In the genomic region with DNA sequence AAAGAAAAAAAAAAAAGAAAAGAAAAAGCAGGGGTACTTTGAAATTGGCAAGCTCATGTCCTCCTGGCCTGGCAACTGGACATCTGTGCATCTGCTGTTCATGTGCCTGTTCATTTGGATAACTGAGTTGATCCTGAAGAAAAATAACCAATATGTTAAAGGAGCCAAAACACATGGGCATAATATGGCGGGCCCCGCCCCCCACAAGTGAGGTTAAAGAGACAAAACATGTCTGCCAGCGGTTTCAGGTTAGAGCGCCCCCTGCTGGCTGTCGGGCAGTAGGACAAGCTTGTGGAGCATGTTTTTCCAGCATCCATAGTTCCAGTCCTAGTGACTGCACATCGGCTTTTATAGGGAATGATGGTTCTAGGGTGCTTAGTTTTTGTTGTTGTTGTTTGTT, we compare ENCODE assay signal across 9 mouse cellular contexts. TPM values are rescaled to one million over a fixed set of nuclear protein-coding genes. Genes with fewer than 3 reads are reported as not detected.
DNase-seq lines count a peak whose midpoint lies in the region; ATAC-seq and TF ChIP-seq lines count a peak whose summit lies in the region.
"Had no signal": no experiment of that assay in that cellular context is flagged by ENCODE, and none has a peak within 500 bp of the region (broad histone marks: within the 10 kb centered on the region; RNA-seq: fewer than 3 reads in every experiment).

No protein-coding gene starts in this region.

- peaks cover 8% of the 10 kb centered on the region; the same call in 1 of the 2 replicates for H3K4me1 ChIP-seq in kidney, adult 2 months (ENCODE audit: control insufficient read depth, insufficient read depth, low read length)
- peaks cover 8% of the 10 kb centered on the region for H3K4me1 ChIP-seq in kidney, embryonic 14.5 days (ENCODE audit: control insufficient read depth, insufficient read depth, low read length)
- H3K4me1 ChIP-seq in liver, embryonic 11.5 days (replicated peaks; ENCODE audit: control insufficient read depth, insufficient read depth, low read length), result peaks cover 31% of the 10 kb centered on the region
- H3K4me1 ChIP-seq in olfactory bulb, adult 2 months (ENCODE audit: control insufficient read depth, insufficient read depth, low read length), result peaks cover 3% of the 10 kb centered on the region; the same call in 1 of the 2 replicates

- no peak overlapping the region for H3K4me2 ChIP-seq in kidney, embryonic 14.5 days (replicated peaks; ENCODE audit: low read depth, low read length)
- H3K4me2 ChIP-seq in liver, embryonic 11.5 days, result peak overlapping the region; percentile 96

- no peak overlapping the region for H3K27ac ChIP-seq in kidney, adult 2 months (ENCODE audit: insufficient read depth, low read depth, low read length)
- no peak overlapping the region for H3K27ac ChIP-seq in kidney, embryonic 14.5 days (ENCODE audit: low read depth, low read length)
- no peak overlapping the region for H3K27ac ChIP-seq in liver, embryonic 11.5 days (ENCODE audit: low read depth, low read length)
- no peak overlapping the region for H3K27ac ChIP-seq in olfactory bulb, adult 2 months (ENCODE audit: insufficient read depth, low read depth, low read length)

- H3K27me3 ChIP-seq in kidney, adult 2 months (replicated peaks; ENCODE audit: control insufficient read depth, insufficient read depth, low read length), result no peaks in the 10 kb centered on the region
- H3K27me3 ChIP-seq in kidney, embryonic 14.5 days (ENCODE audit: control insufficient read depth, insufficient read depth, low read length), result no peaks in the 10 kb centered on the region
- no peaks in the 10 kb centered on the region for H3K27me3 ChIP-seq in liver, embryonic 11.5 days (replicated peaks; ENCODE audit: control insufficient read depth, insufficient read depth, low read length)

- TF ChIP-seq CTCF in kidney, adult 2 months (conservative IDR thresholded peaks at IDR 0.05; ENCODE audit: insufficient read depth, insufficient read length, low read depth, low read length), result peak; percentile 75
- TF ChIP-seq CTCF in olfactory bulb, adult 2 months (IDR thresholded peaks at IDR 0.05; ENCODE audit: insufficient read depth, low read depth, low read length), result peak; percentile 73

- no peak for TF ChIP-seq POLR2A in kidney, adult 2 months (IDR thresholded peaks at IDR 0.05; ENCODE audit: low read depth, low read length)
- TF ChIP-seq POLR2A in olfactory bulb, adult 2 months (IDR thresholded peaks at IDR 0.05; ENCODE audit: insufficient read depth, low read depth, low read length), result no peak

- H3K9me3 ChIP-seq in kidney, embryonic 14.5 days (ENCODE audit: control insufficient read depth, low read length), result no peaks in the 10 kb centered on the region
- H3K9me3 ChIP-seq in liver, embryonic 11.5 days (ENCODE audit: control insufficient read depth, low read length), result no peaks in the 10 kb centered on the region

- 25% methylated on average over 6 of the region's 6 CpGs for WGBS in kidney, adult 2 months
- 28% methylated on average over 6 of the region's 6 CpGs for WGBS in kidney, embryonic 14.5 days
- WGBS in liver, embryonic 11.5 days, result 16% methylated on average over 6 of the region's 6 CpGs
- WGBS in olfactory bulb, adult 2 months, result 16% methylated on average over 6 of the region's 6 CpGs

- peak; percentile 72 for DNase-seq in kidney, adult 2 months
- DNase-seq in MN1 (ENCODE audit: low spot score), result peak; percentile 62
- DNase-seq in c-Kit-positive CD71-negative TER-119-negative erythroid progenitor cells, embryonic 14.5 days (ENCODE audit: low read depth), result peak; percentile 82
- peak; percentile 32 to 38 for DNase-seq in gastrocnemius, postnatal 36 days
- peak; percentile 81 for DNase-seq in liver, embryonic 11.5 days (ENCODE audit: low spot score)
- DNase-seq in urinary bladder, postnatal 4 days (ENCODE audit: low spot score in 2 of 2), result peak; percentile 57 to 81

- H3K9ac ChIP-seq in kidney, embryonic 14.5 days (ENCODE audit: low read depth, low read length), result no peak overlapping the region
- H3K9ac ChIP-seq in liver, embryonic 11.5 days (ENCODE audit: low read depth, low read length), result no peak overlapping the region

- ATAC-seq in kidney, embryonic 14.5 days (ENCODE audit: low FRiP score, low TSS enrichment), result no peak
- no peak for ATAC-seq in liver, embryonic 11.5 days (replicated peaks; ENCODE audit: low FRiP score)

- H3K36me3 ChIP-seq in kidney, adult 2 months (ENCODE audit: control insufficient read depth, insufficient read depth, low read length), result no peaks in the 10 kb centered on the region
- H3K36me3 ChIP-seq in kidney, embryonic 14.5 days (ENCODE audit: control insufficient read depth, insufficient read depth, low read length), result peaks cover 29% of the 10 kb centered on the region
- H3K36me3 ChIP-seq in liver, embryonic 11.5 days (ENCODE audit: control insufficient read depth, insufficient read depth, low read length), result peaks cover 13% of the 10 kb centered on the region

- intact Hi-C loops in gastrocnemius, postnatal 36 days (cut with DNase I), result no loop called here

- no peak overlapping the region for H3K4me3 ChIP-seq in kidney, adult 2 months (ENCODE audit: insufficient read depth, low read depth, low read length)
- no peak overlapping the region for H3K4me3 ChIP-seq in kidney, embryonic 14.5 days (ENCODE audit: low read length)
- H3K4me3 ChIP-seq in liver, embryonic 11.5 days (ENCODE audit: low read depth, low read length), result no peak overlapping the region
- H3K4me3 ChIP-seq in olfactory bulb, adult 2 months (ENCODE audit: insufficient read depth, low read depth, low read length), result no peak overlapping the region

RNA-seq across cellular contexts. Expression of a gene that starts 2.8 kb away (rescaled TPM):
- 321 and 366 TPM in 2 replicates for polyA plus RNA-seq in kidney, adult 2 months (2012; rRNA removed)
- polyA plus RNA-seq in kidney, embryonic 14.5 days (2014; fragmentation: Nextera tagmentation; extraction: Ambion mirVana), result 321 and 322 TPM in 2 replicates
- total RNA-seq in gastrocnemius, postnatal 36 days (2021), result 10 to 100 TPM; 81.0 to 82.7 TPM
- polyA plus RNA-seq in liver, embryonic 11.5 days (2014; fragmentation: Nextera tagmentation; extraction: Ambion mirVana), result 442 and 472 TPM in 2 replicates
- polyA plus RNA-seq in olfactory bulb, adult 2 months (2012; ENCODE audit: insufficient read depth, insufficient read length, low replicate concordance, missing spikeins), result not detected in 2 replicates

RNA-seq across cellular contexts. Expression of a gene that starts 19.2 kb away (rescaled TPM):
- polyA plus RNA-seq in kidney, adult 2 months (2012; rRNA removed), result 51.7 and 58.4 TPM in 2 replicates
- polyA plus RNA-seq in kidney, embryonic 14.5 days (2014; fragmentation: Nextera tagmentation; extraction: Ambion mirVana), result 50.7 and 54.5 TPM in 2 replicates
- total RNA-seq in gastrocnemius, postnatal 36 days (2021), result 1 to 10 TPM; 6.3 to 6.7 TPM
- 35.0 and 41.6 TPM in 2 replicates for polyA plus RNA-seq in liver, embryonic 11.5 days (2014; fragmentation: Nextera tagmentation; extraction: Ambion mirVana)
- polyA plus RNA-seq in olfactory bulb, adult 2 months (2012; ENCODE audit: insufficient read depth, insufficient read length, low replicate concordance, missing spikeins), result not detected in 2 replicates

RNA-seq across cellular contexts. Expression of a gene that starts 34.5 kb away (rescaled TPM):
- 0.98 and 1.3 TPM in 2 replicates for polyA plus RNA-seq in kidney, adult 2 months (2012; rRNA removed)
- polyA plus RNA-seq in kidney, embryonic 14.5 days (2014; fragmentation: Nextera tagmentation; extraction: Ambion mirVana), result 0.46 and 1.6 TPM in 2 replicates
- total RNA-seq in gastrocnemius, postnatal 36 days (2021), result under 1 TPM; 0.20 to 0.39 TPM
- polyA plus RNA-seq in liver, embryonic 11.5 days (2014; fragmentation: Nextera tagmentation; extraction: Ambion mirVana), result 0.16 and 0.27 TPM in 2 replicates
- polyA plus RNA-seq in olfactory bulb, adult 2 months (2012; ENCODE audit: insufficient read depth, insufficient read length, low replicate concordance, missing spikeins), result 518 TPM in 1 of 2 replicates, not detected in the other
- total RNA-seq: hematopoietic stem cell, adult 5-6 weeks had no signal

RNA-seq across cellular contexts. Expression of a gene that starts 42.9 kb away (rescaled TPM):
- polyA plus RNA-seq in kidney, adult 2 months (2012; rRNA removed), result 45.5 and 51.0 TPM in 2 replicates
- polyA plus RNA-seq in kidney, embryonic 14.5 days (2014; fragmentation: Nextera tagmentation; extraction: Ambion mirVana), result 22.0 and 34.1 TPM in 2 replicates
- 10 to 100 TPM; 15.6 to 38.4 TPM for total RNA-seq in gastrocnemius, postnatal 36 days (2021)
- 36.9 and 39.4 TPM in 2 replicates for polyA plus RNA-seq in liver, embryonic 11.5 days (2014; fragmentation: Nextera tagmentation; extraction: Ambion mirVana)
- polyA plus RNA-seq in olfactory bulb, adult 2 months (2012; ENCODE audit: insufficient read depth, insufficient read length, low replicate concordance, missing spikeins), result not detected in 2 replicates

RNA-seq across cellular contexts. Expression of a gene that starts 49.1 kb away (rescaled TPM):
- polyA plus RNA-seq in kidney, adult 2 months (2012; rRNA removed), result 4.5 and 5.2 TPM in 2 replicates
- polyA plus RNA-seq in kidney, embryonic 14.5 days (2014; fragmentation: Nextera tagmentation; extraction: Ambion mirVana), result 9.1 and 14.1 TPM in 2 replicates
- total RNA-seq in gastrocnemius, postnatal 36 days (2021), result under 1 TPM; 0.15 to 0.18 TPM
- polyA plus RNA-seq in liver, embryonic 11.5 days (2014; fragmentation: Nextera tagmentation; extraction: Ambion mirVana), result 22.5 and 22.7 TPM in 2 replicates
- not detected in 2 replicates for polyA plus RNA-seq in olfactory bulb, adult 2 months (2012; ENCODE audit: insufficient read depth, insufficient read length, low replicate concordance, missing spikeins)

Comparison
In these comparisons a context has a peak if more than half of its experiments do, and no peak if none do; other contexts are left out.
1. RNA of a gene that starts 19.2 kb away (polyA plus RNA-seq): 50.7 to 54.5 TPM in kidney, embryonic 14.5 days, 51.7 to 58.4 TPM in kidney, adult 2 months and 35.0 to 41.6 TPM in liver, embryonic 11.5 days; not detected in olfactory bulb, adult 2 months; every median in the first group is over 10 times any median in the second.
2. RNA of a gene that starts 34.5 kb away (polyA plus RNA-seq): 518 TPM in olfactory bulb, adult 2 months; 0.98 to 1.3 TPM in kidney, adult 2 months, 0.46 to 1.6 TPM in kidney, embryonic 14.5 days and 0.16 to 0.27 TPM in liver, embryonic 11.5 days; every median in the first group is over 10 times any median in the second.
3. Peak in every context shown above with its lines, with median percentiles within 50 percentile points of each other: DNase-seq.